In the genomic region with DNA sequence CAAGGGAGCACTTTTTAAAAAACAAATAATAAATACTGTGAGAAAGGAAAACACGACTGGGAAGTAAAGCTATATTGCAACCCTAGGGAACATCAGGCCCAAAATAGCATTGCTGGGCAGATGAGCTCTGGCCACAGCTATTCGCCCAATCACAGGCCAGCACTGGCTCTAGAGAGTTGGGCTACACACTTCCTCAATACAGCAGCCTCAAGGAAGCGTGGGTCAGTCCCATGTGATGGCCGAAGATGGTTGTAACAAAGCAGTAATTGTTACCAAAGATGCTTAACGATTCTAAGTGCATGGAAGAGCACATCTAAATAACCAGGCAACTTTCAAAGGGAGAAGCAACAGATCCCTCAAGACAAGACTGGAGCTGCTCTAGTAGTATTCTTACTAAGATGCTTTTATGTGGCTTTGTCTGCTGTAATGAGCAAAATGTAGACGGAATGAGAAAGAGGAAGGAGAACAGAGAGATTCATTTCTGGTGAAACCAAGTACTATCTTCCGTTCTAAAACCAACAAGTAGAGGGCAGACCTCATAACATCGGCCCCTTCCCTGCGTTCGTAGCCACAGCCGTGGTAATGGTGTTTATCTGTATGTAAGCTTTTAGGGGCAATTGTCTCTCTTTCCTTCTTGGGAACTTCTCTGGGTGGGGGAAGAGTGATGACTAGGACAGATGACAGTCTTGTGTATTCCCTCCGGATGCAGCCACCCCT, we compare ENCODE assay signal across 8 mouse cellular contexts. TPM values are rescaled to one million over a fixed set of nuclear protein-coding genes. Genes with fewer than 3 reads are reported as not detected.
A peak's percentile ranks its signal among the peaks of the same experiment; 100 is the strongest.
DNase-seq lines count a peak whose midpoint lies in the region; ATAC-seq and TF ChIP-seq lines count a peak whose summit lies in the region.

No protein-coding gene starts in this region.

- H3K4me3 ChIP-seq in layer of hippocampus, adult 2 months = peak overlapping the region; percentile 90
- H3K4me3 ChIP-seq in heart, embryonic 15.5 days = peak overlapping the region; percentile 89; the same call in 1 of the 2 replicates
- peak overlapping the region; percentile 75; the same call in 1 of the 2 replicates for H3K4me3 ChIP-seq in liver, embryonic 16.5 days (ENCODE audit: low read depth, low read length)
- 0 out of 2 replicates have a peak overlapping the region, but pooled peaks have one; percentile 4 for H3K4me3 ChIP-seq in stomach, embryonic 16.5 days (replicated peaks; ENCODE audit: low read length)

- H3K36me3 ChIP-seq in heart, embryonic 15.5 days = no peaks in the 10 kb centered on the region
- no peaks in the 10 kb centered on the region for H3K36me3 ChIP-seq in liver, embryonic 16.5 days (ENCODE audit: control insufficient read depth, insufficient read depth)
- no peaks in the 10 kb centered on the region for H3K36me3 ChIP-seq in stomach, embryonic 16.5 days (ENCODE audit: control insufficient read depth, insufficient read depth, low read length)

- peak overlapping the region; percentile 89 for H3K27ac ChIP-seq in layer of hippocampus, adult 2 months
- peak overlapping the region; percentile 89 for H3K27ac ChIP-seq in heart, embryonic 15.5 days
- H3K27ac ChIP-seq in liver, embryonic 16.5 days (ENCODE audit: low read length) = peak overlapping the region; percentile 81
- H3K27ac ChIP-seq in stomach, embryonic 16.5 days (ENCODE audit: low read length) = peak overlapping the region; percentile 35; the same call in 1 of the 2 replicates

- peak; percentile 49 for TF ChIP-seq CTCF in layer of hippocampus, adult 2 months (conservative IDR thresholded peaks at IDR 0.05)

- no peak for DNase-seq in layer of hippocampus, adult 2 months (ENCODE audit: low spot score in 2 of 2)
- DNase-seq in layer of hippocampus, postnatal 25 days (ENCODE audit: extremely low spot score in 1 of 2, low spot score in 1 of 2) = no peak
- DNase-seq in NIH3T3 (ENCODE audit: low read depth) = peak; percentile 33
- DNase-seq in embryo, embryonic 9.5 days (ENCODE audit: extremely low spot score) = no peak
- no peak for DNase-seq in adrenal gland, adult 2 months

- no peak for ATAC-seq in heart, embryonic 15.5 days (replicated peaks; ENCODE audit: insufficient number of reproducible peaks, insufficient read depth, low FRiP score, low read depth)
- ATAC-seq in liver, embryonic 16.5 days (ENCODE audit: low read depth) = no peak
- no peak for ATAC-seq in stomach, embryonic 16.5 days (ENCODE audit: insufficient read depth, low FRiP score)

- H3K4me1 ChIP-seq in heart, embryonic 15.5 days (replicated peaks) = peaks cover 70% of the 10 kb centered on the region
- H3K4me1 ChIP-seq in liver, embryonic 16.5 days (ENCODE audit: control insufficient read depth, low read depth, low read length) = peaks cover 45% of the 10 kb centered on the region
- H3K4me1 ChIP-seq in stomach, embryonic 16.5 days (ENCODE audit: control insufficient read depth, insufficient read depth, low read length) = peaks cover 24% of the 10 kb centered on the region; the same call in 1 of the 2 replicates

- H3K9me3 ChIP-seq in heart, embryonic 15.5 days (replicated peaks) = no peaks in the 10 kb centered on the region
- H3K9me3 ChIP-seq in liver, embryonic 16.5 days (replicated peaks; ENCODE audit: control insufficient read depth, low read length) = no peaks in the 10 kb centered on the region
- no peaks in the 10 kb centered on the region for H3K9me3 ChIP-seq in stomach, embryonic 16.5 days (replicated peaks; ENCODE audit: control insufficient read depth, low read length)

- H3K27me3 ChIP-seq in heart, embryonic 15.5 days = no peaks in the 10 kb centered on the region
- peaks cover 3% of the 10 kb centered on the region for H3K27me3 ChIP-seq in liver, embryonic 16.5 days (ENCODE audit: control insufficient read depth, insufficient read depth, low read depth, low read length)
- H3K27me3 ChIP-seq in stomach, embryonic 16.5 days (ENCODE audit: control insufficient read depth, insufficient read depth, low read length) = no peaks in the 10 kb centered on the region

- peak overlapping the region; percentile 94 for H3K4me2 ChIP-seq in heart, embryonic 15.5 days
- peak overlapping the region; percentile 93; the same call in 1 of the 2 replicates for H3K4me2 ChIP-seq in liver, embryonic 16.5 days (ENCODE audit: low read depth, low read length)
- peak overlapping the region; percentile 85 for H3K4me2 ChIP-seq in stomach, embryonic 16.5 days (ENCODE audit: low read depth, low read length)

- 43% methylated on average over 12 of the region's 12 CpGs for WGBS in heart, embryonic 15.5 days
- 14% methylated on average over 12 of the region's 12 CpGs for WGBS in liver, embryonic 16.5 days (ENCODE audit: insufficient replicate concordance)
- WGBS in stomach, embryonic 16.5 days = 56% methylated on average over 12 of the region's 12 CpGs

- no peak overlapping the region for H3K9ac ChIP-seq in heart, embryonic 15.5 days
- H3K9ac ChIP-seq in liver, embryonic 16.5 days (ENCODE audit: low read depth, low read length) = no peak overlapping the region
- H3K9ac ChIP-seq in stomach, embryonic 16.5 days (ENCODE audit: low read length) = no peak overlapping the region

RNA-seq across cellular contexts. Expression of gene Rasa3, which starts 3.0 kb away (rescaled TPM):
- 10 to 100 TPM; 62.8 to 63.4 TPM for total RNA-seq in layer of hippocampus, adult 2 months (2021)
- 10 to 100 TPM; 58.5 to 66.2 TPM for total RNA-seq in layer of hippocampus, postnatal 25 days (2021)
- polyA plus RNA-seq in heart, embryonic 15.5 days (2015; fragmentation: Nextera tagmentation; extraction: Ambion mirVana) = 19.0 and 28.5 TPM in 2 replicates
- 16.6 and 19.2 TPM in 2 replicates for polyA plus RNA-seq in liver, embryonic 16.5 days (2015; fragmentation: Nextera tagmentation; extraction: Ambion mirVana)
- polyA plus RNA-seq in stomach, embryonic 16.5 days (2015; fragmentation: Nextera tagmentation; extraction: Ambion mirVana) = 30.9 and 35.5 TPM in 2 replicates
- total RNA-seq in adrenal gland, adult 2 months (2021) = 10 to 100 TPM; 27.4 to 35.9 TPM
- 25.8 and 38.6 TPM in 2 replicates for polyA plus RNA-seq in adrenal gland, adult 2 months (2012; rRNA removed)

RNA-seq across cellular contexts. Expression of gene Cfap97d2, which starts 31.2 kb away (rescaled TPM):
- 1 to 10 TPM; 3.1 to 3.2 TPM for total RNA-seq in layer of hippocampus, adult 2 months (2021)
- 1 to 10 TPM; 1.4 to 1.7 TPM for total RNA-seq in layer of hippocampus, postnatal 25 days (2021)
- not detected in 2 replicates for polyA plus RNA-seq in heart, embryonic 15.5 days (2015; fragmentation: Nextera tagmentation; extraction: Ambion mirVana)
- not detected in 2 replicates for polyA plus RNA-seq in liver, embryonic 16.5 days (2015; fragmentation: Nextera tagmentation; extraction: Ambion mirVana)
- polyA plus RNA-seq in stomach, embryonic 16.5 days (2015; fragmentation: Nextera tagmentation; extraction: Ambion mirVana) = 0.05 and 0.42 TPM in 2 replicates
- not detected for total RNA-seq in adrenal gland, adult 2 months (2021)
- polyA plus RNA-seq in adrenal gland, adult 2 months (2012; rRNA removed) = 0.13 and 0.45 TPM in 2 replicates

Comparison
In these comparisons a context has a peak if more than half of its experiments do, and no peak if none do; other contexts are left out.
1. H3K27ac ChIP-seq: peak in every context shown above with its lines; median percentile 89 in layer of hippocampus, adult 2 months; 89 in heart, embryonic 15.5 days; 81 in liver, embryonic 16.5 days; 35 in stomach, embryonic 16.5 days.
2. H3K4me3 ChIP-seq: peak in every context shown above with its lines; median percentile 90 in layer of hippocampus, adult 2 months; 89 in heart, embryonic 15.5 days; 75 in liver, embryonic 16.5 days; 4 in stomach, embryonic 16.5 days.